Mouse (Mus musculus) hindbrain, embryonic 11.5 days (tissue): Measurements from ENCODE around the gene Pard3b. TPM values are rescaled to one million over a fixed set of nuclear protein-coding genes. Genes with fewer than 3 reads are reported as not detected.

ENCODE experiments used
- ATAC-seq: fragments of 200-750 bp; cut with Nextera tagmentation; 2 replicates; pipeline ENCODE4 v1.8.0; 2017; ENCODE audit warnings: mild to moderate bottlenecking, moderate TSS enrichment, moderate library complexity; ENCODE audit not compliant: low FRiP score
- DNase-seq: peaks from one replicate; pipeline ENCODE4 v3.0.0-alpha.2; 2015; ENCODE audit warnings: low spot score
- H3K27ac ChIP-seq: fragments of 300-500 bp; sonication (generic); 2 replicates; pipeline ENCODE4 v1.5.1; 2014; ENCODE audit warnings: mild to moderate bottlenecking, low read depth, low read length
- H3K27me3 ChIP-seq: fragments of 300-500 bp; sonication (generic); 2 replicates; pipeline ENCODE4 v1.6.1; 2014; ENCODE audit warnings: mild to moderate bottlenecking, low read length, moderate library complexity, mixed read lengths; ENCODE audit not compliant: control insufficient read depth, insufficient read depth
- H3K36me3 ChIP-seq: fragments of 300-500 bp; sonication (generic); 2 replicates; pipeline ENCODE4 v1.6.1; 2014; ENCODE audit warnings: mild to moderate bottlenecking, low read length, moderate library complexity, mixed read lengths; ENCODE audit not compliant: control insufficient read depth, insufficient read depth
- H3K4me1 ChIP-seq: fragments of 300-500 bp; sonication (generic); replicated peaks from 2 replicates; pipeline ENCODE4 v1.6.1; 2014; ENCODE audit warnings: low read length, mixed read lengths; ENCODE audit not compliant: control insufficient read depth, insufficient read depth
- H3K4me2 ChIP-seq: fragments of 300-500 bp; sonication (generic); replicated peaks from 2 replicates; pipeline ENCODE4 v1.6.1; 2014; ENCODE audit warnings: mild to moderate bottlenecking, low read depth, low read length
- H3K4me3 ChIP-seq: fragments of 300-500 bp; sonication (generic); 2 replicates; pipeline ENCODE4 v1.5.1; 2014; ENCODE audit warnings: low read depth, low read length
- H3K9ac ChIP-seq: fragments of 300-500 bp; sonication (generic); 2 replicates; pipeline ENCODE4 v1.6.1; 2014; ENCODE audit warnings: low read depth, low read length
- H3K9me3 ChIP-seq: fragments of 300-500 bp; sonication (generic); 2 replicates; pipeline ENCODE4 v1.6.1; 2016; ENCODE audit warnings: low read length; ENCODE audit not compliant: control insufficient read depth
- WGBS: fragments of 180-500 bp; shearing (Covaris S2); extraction: QIAGEN DNeasy Blood & Tissue Kit; methylation state at CpG from one replicate; pipeline ENCODE4 v1.1.7; 2014; 5-methylcytosine and 5-hydroxymethylcytosine counted together
- polyA plus RNA-seq: library from polyadenylated mRNA; unstranded; fragments of >200 nt; fragmentation: Nextera tagmentation; extraction: Ambion mirVana; gene quantifications from 2 replicates; pipeline ENCODE4 v1.2.1, GENCODE M21; 2014

Pard3b gene
- polyA plus RNA-seq, 1 experiment from 2014 or later: 16.8 TPM

DNA sequence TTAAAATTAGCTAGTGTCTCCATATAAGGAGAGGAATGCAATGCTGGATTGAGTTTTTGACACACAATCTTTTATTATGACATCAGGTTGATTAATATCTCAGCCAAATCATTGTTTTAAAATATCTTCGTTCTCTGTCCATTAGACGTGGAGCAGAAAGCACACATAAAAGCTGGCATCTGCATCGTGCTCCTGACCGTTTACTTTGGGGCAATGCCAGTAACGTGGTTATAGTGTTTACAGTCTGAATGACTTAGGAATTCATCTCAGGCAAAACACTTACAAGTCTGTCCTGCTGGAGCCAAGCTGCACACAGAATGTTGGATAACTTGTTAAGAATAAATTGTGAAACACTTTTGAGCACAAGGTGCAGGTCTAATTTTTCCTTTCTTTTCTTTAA lies 141.3 kb downstream of the Pard3b start:
- DNase-seq: no peak
- 83% methylated on average over 5 of the region's 5 CpGs for WGBS
- H3K27me3 ChIP-seq: no peaks in the 10 kb centered on the region
- no peak for ATAC-seq
- H3K4me1 ChIP-seq: no peaks in the 10 kb centered on the region
- H3K9ac ChIP-seq: no peak overlapping the region
- H3K36me3 ChIP-seq: no peaks in the 10 kb centered on the region
- H3K27ac ChIP-seq: no peak overlapping the region
- no peak overlapping the region for H3K4me2 ChIP-seq
- no peak overlapping the region for H3K4me3 ChIP-seq
- no peaks in the 10 kb centered on the region for H3K9me3 ChIP-seq

- ATAC-seq (no peak), DNase-seq (no peak)
- Histone ChIP-seq H3K9me3 (no peaks in the 10 kb centered on the region), H3K4me3 (no peak overlapping the region), H3K27me3 (no peaks in the 10 kb centered on the region), H3K4me2 (no peak overlapping the region), H3K27ac (no peak overlapping the region), H3K36me3 (no peaks in the 10 kb centered on the region), H3K9ac (no peak overlapping the region), H3K4me1 (no peaks in the 10 kb centered on the region)
- 90% methylated on average over 5 of the region's 5 CpGs for WGBS
Observed at GRCm38 (mm10) chr1:61796296-61796695, 157.7 kb downstream of the Pard3b start.

DNA sequence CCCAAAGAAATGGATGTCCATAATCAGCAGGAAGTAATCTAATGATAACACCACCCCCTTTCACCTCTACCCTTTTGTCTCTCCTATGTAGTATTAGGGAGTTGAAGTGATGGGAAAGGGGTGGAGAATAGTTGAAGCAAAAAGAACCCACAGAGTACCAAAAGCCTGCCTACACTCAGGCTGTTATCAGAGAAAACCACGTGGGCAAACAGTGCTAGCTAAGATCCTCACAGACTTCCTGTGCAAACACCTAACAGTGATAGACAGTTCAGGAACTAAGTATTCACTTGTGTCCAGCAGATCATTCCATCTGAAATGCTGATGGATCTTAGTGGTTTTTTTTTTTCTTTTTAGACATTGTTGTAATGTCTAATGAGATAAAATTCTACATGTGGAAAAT lies 181.6 kb downstream of the Pard3b start:
- Histone ChIP-seq H3K36me3 (no peaks in the 10 kb centered on the region), H3K9me3 (no peaks in the 10 kb centered on the region), H3K27me3 (no peaks in the 10 kb centered on the region), H3K4me1 (no peaks in the 10 kb centered on the region), H3K4me3 (no peak overlapping the region), H3K4me2 (no peak overlapping the region), H3K27ac (no peak overlapping the region), H3K9ac (no peak overlapping the region)
- no peak for DNase-seq
- no peak for ATAC-seq
- 65% methylated on average over 1 of the region's 1 CpGs for WGBS

DNA sequence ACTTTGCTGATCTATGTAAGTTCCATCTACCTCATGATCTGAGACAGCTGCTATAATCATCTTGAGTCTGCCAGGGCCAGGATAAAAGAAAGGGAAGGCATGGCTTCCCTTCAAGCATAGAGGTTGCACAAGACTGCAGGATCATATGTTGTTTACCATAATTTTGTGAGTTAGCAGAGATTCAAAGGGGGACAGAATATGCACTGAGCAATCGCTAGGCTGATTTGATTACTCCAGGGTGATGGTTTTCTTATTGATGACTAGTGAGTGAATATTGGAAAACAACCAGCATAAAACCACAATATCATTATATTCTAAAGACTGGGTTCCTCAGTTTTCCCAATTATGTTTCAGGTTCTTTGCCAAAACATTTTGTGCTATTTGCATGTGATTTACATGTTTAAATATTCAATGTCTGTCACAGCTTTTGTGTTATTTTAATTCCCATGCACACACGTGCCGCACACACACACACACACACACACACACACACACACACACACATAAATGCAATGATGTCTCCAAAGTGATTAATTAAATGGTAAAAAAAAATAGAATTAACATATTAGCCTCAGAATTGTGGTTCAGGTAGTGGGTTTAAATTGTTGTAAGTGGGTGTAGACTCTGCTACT lies 187.1 kb downstream of the Pard3b start:
- H3K36me3 ChIP-seq: no peaks in the 10 kb centered on the region
- H3K4me3 ChIP-seq: no peak overlapping the region
- no peaks in the 10 kb centered on the region for H3K9me3 ChIP-seq
- no peaks in the 10 kb centered on the region for H3K4me1 ChIP-seq
- H3K4me2 ChIP-seq: no peak overlapping the region
- no peak for DNase-seq
- WGBS: 85% methylated on average over 3 of the region's 3 CpGs
- H3K9ac ChIP-seq: no peak overlapping the region
- H3K27me3 ChIP-seq: no peaks in the 10 kb centered on the region
- no peak for ATAC-seq
- H3K27ac ChIP-seq: no peak overlapping the region

DNA sequence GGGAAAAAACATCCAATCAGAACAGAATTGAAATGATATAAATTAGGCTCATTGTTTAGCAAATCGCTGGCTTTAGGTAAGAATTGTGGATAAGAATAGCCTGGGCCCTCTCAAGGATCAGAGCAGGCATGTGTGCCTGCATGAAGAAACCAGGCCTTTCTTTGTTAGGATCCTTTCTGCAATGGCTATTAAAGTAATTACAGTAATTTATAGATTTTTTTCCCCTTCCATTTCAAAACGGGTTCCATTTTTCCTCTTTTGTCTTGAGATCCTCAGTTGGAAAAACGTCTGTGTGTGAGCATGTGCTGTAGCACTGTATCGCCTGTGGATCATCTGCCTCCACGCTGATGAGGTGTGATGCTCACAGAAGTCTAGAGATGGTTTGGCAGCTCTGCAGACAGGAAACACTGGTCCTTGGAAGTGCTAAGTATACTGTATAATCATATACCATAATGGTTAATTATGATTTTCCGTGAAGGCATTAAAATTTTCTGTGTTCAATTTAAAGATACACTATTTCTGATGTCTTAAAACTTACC lies 198.5 kb downstream of the Pard3b start:
- Histone ChIP-seq H3K9ac (no peak overlapping the region), H3K9me3 (no peaks in the 10 kb centered on the region), H3K4me1 (no peaks in the 10 kb centered on the region), H3K27me3 (no peaks in the 10 kb centered on the region), H3K36me3 (no peaks in the 10 kb centered on the region), H3K4me3 (no peak overlapping the region), H3K27ac (no peak overlapping the region), H3K4me2 (no peak overlapping the region)
- 76% methylated on average over 6 of the region's 6 CpGs for WGBS
- ATAC-seq (no peak), DNase-seq (no peak)

DNA sequence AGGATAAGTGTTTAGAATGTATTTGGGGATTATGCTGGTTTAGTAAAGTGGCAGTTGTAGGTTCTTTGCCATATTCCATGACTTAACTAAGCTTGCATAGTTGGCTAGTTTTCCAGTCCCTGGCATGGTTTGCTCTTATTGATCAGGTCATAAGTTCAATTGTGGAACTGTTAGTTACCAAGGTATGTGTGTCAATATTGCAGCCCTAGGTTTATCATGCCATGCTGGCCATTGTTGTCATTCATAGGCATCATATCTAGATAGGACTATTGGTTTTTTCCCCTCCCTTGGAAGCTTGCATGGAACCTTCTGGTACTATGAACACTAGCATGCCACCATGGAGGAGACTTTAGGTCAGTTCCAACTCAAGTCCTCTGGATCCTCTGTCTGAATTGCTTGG lies 208.0 kb downstream of the Pard3b start:
- no peak for DNase-seq
- ATAC-seq: no peak
- Histone ChIP-seq H3K9me3 (no peaks in the 10 kb centered on the region), H3K9ac (no peak overlapping the region), H3K4me1 (no peaks in the 10 kb centered on the region), H3K36me3 (no peaks in the 10 kb centered on the region), H3K27ac (no peak overlapping the region), H3K27me3 (no peaks in the 10 kb centered on the region), H3K4me2 (no peak overlapping the region), H3K4me3 (no peak overlapping the region)

- Histone ChIP-seq H3K4me1 (no peaks in the 10 kb centered on the region), H3K4me3 (no peak overlapping the region), H3K9ac (no peak overlapping the region), H3K27ac (no peak overlapping the region), H3K4me2 (no peak overlapping the region), H3K9me3 (no peaks in the 10 kb centered on the region), H3K36me3 (no peaks in the 10 kb centered on the region), H3K27me3 (no peaks in the 10 kb centered on the region)
- ATAC-seq: no peak
- 87% methylated on average over 6 of the region's 6 CpGs for WGBS
- DNase-seq: no peak
Observed at GRCm38 (mm10) chr1:61849029-61849714, 210.5 kb downstream of the Pard3b start.

GRCm38 (mm10) chr1:61850471-61850870 lies 211.8 kb downstream of the Pard3b start:
- Histone ChIP-seq H3K4me2 (no peak overlapping the region), H3K36me3 (no peaks in the 10 kb centered on the region), H3K4me3 (no peak overlapping the region), H3K4me1 (no peaks in the 10 kb centered on the region), H3K9ac (no peak overlapping the region), H3K27me3 (no peaks in the 10 kb centered on the region), H3K27ac (no peak overlapping the region), H3K9me3 (no peaks in the 10 kb centered on the region)
- no peak for ATAC-seq
- 85% methylated on average over 5 of the region's 5 CpGs for WGBS
- no peak for DNase-seq

- no peaks in the 10 kb centered on the region for H3K36me3 ChIP-seq
- ATAC-seq (no peak), DNase-seq (no peak)
- no peak overlapping the region for H3K27ac ChIP-seq
- no peaks in the 10 kb centered on the region for H3K4me1 ChIP-seq
- no peak overlapping the region for H3K9ac ChIP-seq
- WGBS: 65% methylated on average over 5 of the region's 5 CpGs
- H3K9me3 ChIP-seq: no peaks in the 10 kb centered on the region
- H3K27me3 ChIP-seq: no peaks in the 10 kb centered on the region
- no peak overlapping the region for H3K4me3 ChIP-seq
- H3K4me2 ChIP-seq: no peak overlapping the region
Observed at GRCm38 (mm10) chr1:61851176-61851575, 212.6 kb downstream of the Pard3b start.
